ENCODE assay signal across 30 mouse cellular contexts in genomic region chr9:21022726-21023125, GRCm38 (mm10). TPM values are rescaled to one million over a fixed set of nuclear protein-coding genes. Genes with fewer than 3 reads are reported as not detected.
A peak's percentile ranks its signal among the peaks of the same experiment; 100 is the strongest.
DNase-seq lines count a peak whose midpoint lies in the region; ATAC-seq and TF ChIP-seq lines count a peak whose summit lies in the region.
"Had no signal": no experiment of that assay in that cellular context is flagged by ENCODE, and none has a peak within 500 bp of the region (broad histone marks: within the 10 kb centered on the region; RNA-seq: fewer than 3 reads in every experiment).

No protein-coding gene starts in this region.

- no peak for DNase-seq in heart, adult 2 months
- no peak for DNase-seq in liver, adult 2 months (ENCODE audit: extremely low read depth, low read depth, low spot score)
- DNase-seq in liver = no peak
- no peak for DNase-seq in lung, postnatal 14 days
- no peak for DNase-seq in right cerebral cortex, postnatal 25 days
- DNase-seq: adrenal gland, postnatal 25 days; cerebellum, adult 18-20 months; cerebellum, postnatal 10 days; gastrocnemius, adult 2 months; gastrocnemius, postnatal 36 days; heart, adult 18-20 months; kidney, adult 11 months; layer of hippocampus, postnatal 36 days; left cerebral cortex, postnatal 4 days had no signal

- no peaks in the 10 kb centered on the region for H3K9me3 ChIP-seq in heart, embryonic 12.5 days (replicated peaks)
- H3K9me3 ChIP-seq in lung, embryonic 16.5 days (ENCODE audit: control insufficient read depth, low read length) = no peaks in the 10 kb centered on the region
- no peaks in the 10 kb centered on the region for H3K9me3 ChIP-seq in E14TG2a.4 (ENCODE audit: low read length)
- H3K9me3 ChIP-seq: embryonic facial prominence, embryonic 13.5 days; forebrain, embryonic 10.5 days; forebrain, embryonic 15.5 days; hindbrain, embryonic 12.5 days; kidney, embryonic 15.5 days; midbrain, embryonic 10.5 days had no signal

- H3K27me3 ChIP-seq in heart, adult 2 months (ENCODE audit: control insufficient read depth, insufficient read depth, low read length) = no peaks in the 10 kb centered on the region
- H3K27me3 ChIP-seq in heart, embryonic 12.5 days (replicated peaks) = peaks cover 45% of the 10 kb centered on the region
- H3K27me3 ChIP-seq in liver, adult 2 months (ENCODE audit: control insufficient read depth, insufficient read depth, low read length) = no peaks in the 10 kb centered on the region
- H3K27me3 ChIP-seq in lung, embryonic 16.5 days (ENCODE audit: control insufficient read depth, insufficient read depth, low read depth, low read length) = no peaks in the 10 kb centered on the region
- no peaks in the 10 kb centered on the region for H3K27me3 ChIP-seq in E14TG2a.4 (ENCODE audit: insufficient read depth, low read length)

- H3K4me3 ChIP-seq in heart, adult 2 months = no peak overlapping the region
- H3K4me3 ChIP-seq in heart, embryonic 12.5 days = no peak overlapping the region
- no peak overlapping the region for H3K4me3 ChIP-seq in liver, adult 2 months (ENCODE audit: insufficient read depth, low read depth, low read length)
- no peak overlapping the region for H3K4me3 ChIP-seq in lung, embryonic 16.5 days (ENCODE audit: low read length)
- H3K4me3 ChIP-seq in E14TG2a.4 (replicated peaks; ENCODE audit: low read length) = 0 out of 2 replicates have a peak overlapping the region, but pooled peaks have one; percentile 7
- H3K4me3 ChIP-seq: embryonic facial prominence, embryonic 13.5 days; forebrain, embryonic 10.5 days; forebrain, embryonic 15.5 days; gastrocnemius, adult 2 months; hindbrain, embryonic 12.5 days; kidney, embryonic 15.5 days; midbrain, embryonic 10.5 days had no signal

- H3K4me1 ChIP-seq in heart, adult 2 months (ENCODE audit: control insufficient read depth, insufficient read depth, low read length) = no peaks in the 10 kb centered on the region; the same call in 1 of the 2 replicates
- 0 out of 2 replicates have a peak, but pooled peaks cover 4% of the 10 kb centered on the region for H3K4me1 ChIP-seq in heart, embryonic 12.5 days (replicated peaks)
- H3K4me1 ChIP-seq in liver, adult 2 months (ENCODE audit: control insufficient read depth, insufficient read depth, low read length) = no peaks in the 10 kb centered on the region
- H3K4me1 ChIP-seq in lung, embryonic 16.5 days (replicated peaks; ENCODE audit: control insufficient read depth, insufficient read depth, low read length) = peaks cover 10% of the 10 kb centered on the region
- H3K4me1 ChIP-seq in E14TG2a.4 (replicated peaks; ENCODE audit: low read depth, low read length) = peaks cover 96% of the 10 kb centered on the region
- H3K4me1 ChIP-seq: forebrain, embryonic 15.5 days; kidney, embryonic 15.5 days had no signal

- H3K79me2 ChIP-seq in heart, adult 2 months (replicated peaks; ENCODE audit: control insufficient read depth, insufficient read depth, low read length) = no peaks in the 10 kb centered on the region
- H3K79me2 ChIP-seq in liver, adult 2 months (ENCODE audit: control insufficient read depth, insufficient read depth, low read length) = no peaks in the 10 kb centered on the region

- no peak for TF ChIP-seq POLR2A in heart, adult 2 months (IDR thresholded peaks at IDR 0.05; ENCODE audit: insufficient read depth, low read depth, low read length)
- TF ChIP-seq POLR2A in liver, adult 2 months (IDR thresholded peaks at IDR 0.05; ENCODE audit: extremely low read depth, insufficient read depth, low read length) = no peak

- TF ChIP-seq EP300 in heart, adult 2 months (IDR thresholded peaks at IDR 0.05; ENCODE audit: insufficient read depth, low read depth, low read length) = no peak

- H3K9ac ChIP-seq in heart, adult 2 months (ENCODE audit: low read depth, low read length) = no peak overlapping the region
- H3K9ac ChIP-seq in heart, embryonic 12.5 days = no peak overlapping the region
- no peak overlapping the region for H3K9ac ChIP-seq in liver, adult 2 months (ENCODE audit: low read depth, low read length)
- no peak overlapping the region for H3K9ac ChIP-seq in lung, embryonic 16.5 days (ENCODE audit: low read length)
- H3K9ac ChIP-seq: embryonic facial prominence, embryonic 13.5 days; forebrain, embryonic 15.5 days; hindbrain, embryonic 12.5 days; kidney, embryonic 15.5 days had no signal

- intact Hi-C loops in heart, adult 2 months (cut with DNase I) = no loop called here

- peak; percentile 26; the same call in 1 of the 2 replicates for TF ChIP-seq CTCF in heart, adult 2 months (IDR thresholded peaks at IDR 0.05)
- TF ChIP-seq CTCF in liver, adult 2 months (IDR thresholded peaks at IDR 0.05; ENCODE audit: low read depth, low read length) = peak; percentile 11; the same call in 1 of the 2 replicates
- no peak for TF ChIP-seq CTCF in E14TG2a.4 (conservative IDR thresholded peaks at IDR 0.05; ENCODE audit: low read length)

- H3K4me2 ChIP-seq in heart, embryonic 12.5 days = no peak overlapping the region
- H3K4me2 ChIP-seq in lung, embryonic 16.5 days (ENCODE audit: low read depth, low read length) = no peak overlapping the region
- H3K4me2 ChIP-seq: embryonic facial prominence, embryonic 13.5 days; forebrain, embryonic 15.5 days; hindbrain, embryonic 12.5 days; kidney, embryonic 15.5 days had no signal

- ATAC-seq in heart, embryonic 12.5 days (ENCODE audit: insufficient number of reproducible peaks, low FRiP score) = no peak
- no peak for ATAC-seq in lung, embryonic 16.5 days (ENCODE audit: low read depth)
- ATAC-seq: forebrain, embryonic 15.5 days had no signal

- H3K27ac ChIP-seq in heart, adult 2 months = no peak overlapping the region
- H3K27ac ChIP-seq in heart, embryonic 12.5 days (ENCODE audit: poor library complexity, severe bottlenecking) = no peak overlapping the region
- no peak overlapping the region for H3K27ac ChIP-seq in liver, adult 2 months (replicated peaks; ENCODE audit: insufficient read depth, low read depth, low read length)
- H3K27ac ChIP-seq in lung, embryonic 16.5 days (ENCODE audit: low read length) = peak overlapping the region; percentile 89
- H3K27ac ChIP-seq: embryonic facial prominence, embryonic 13.5 days; forebrain, embryonic 10.5 days; forebrain, embryonic 15.5 days; gastrocnemius, adult 2 months; hindbrain, embryonic 12.5 days; kidney, embryonic 15.5 days; midbrain, embryonic 10.5 days had no signal

- no peaks in the 10 kb centered on the region for H3K36me3 ChIP-seq in heart, adult 2 months (ENCODE audit: control insufficient read depth, insufficient read depth, low read length)
- H3K36me3 ChIP-seq in heart, embryonic 12.5 days = no peaks in the 10 kb centered on the region; the same call in 1 of the 2 replicates
- H3K36me3 ChIP-seq in liver, adult 2 months (ENCODE audit: control insufficient read depth, insufficient read depth, low read length) = peaks cover 14% of the 10 kb centered on the region
- 0 out of 2 replicates have a peak, but pooled peaks cover 2% of the 10 kb centered on the region for H3K36me3 ChIP-seq in lung, embryonic 16.5 days (ENCODE audit: control insufficient read depth, insufficient read depth, low read length)
- peaks cover 96% of the 10 kb centered on the region for H3K36me3 ChIP-seq in E14TG2a.4 (ENCODE audit: insufficient read depth, low read length)
- H3K36me3 ChIP-seq: embryonic facial prominence, embryonic 13.5 days; forebrain, embryonic 10.5 days; forebrain, embryonic 15.5 days; hindbrain, embryonic 12.5 days; kidney, embryonic 15.5 days; midbrain, embryonic 10.5 days had no signal

- WGBS in heart, adult 2 months = 73% methylated on average over 1 of the region's 1 CpGs
- whole genome bisulfite sequencing in heart, embryonic 12.5 days = 69% methylated on average over 1 of the region's 1 CpGs
- WGBS in liver, adult 2 months = 80% methylated on average over 1 of the region's 1 CpGs
- WGBS in lung, embryonic 16.5 days = 81% methylated on average over 1 of the region's 1 CpGs

RNA-seq across cellular contexts. Expression of gene Icam4, which starts 6.4 kb away (rescaled TPM):
- total RNA-seq in heart, adult 2 months (2021) = 1 to 10 TPM in 1 of 2 experiments, under 1 TPM in 1; 0.84 to 1.0 TPM
- 0.70 and 1.4 TPM in 2 replicates for polyA plus RNA-seq in heart, adult 2 months (2012; rRNA removed)
- polyA plus RNA-seq in heart, embryonic 12.5 days (2016; fragmentation: Nextera tagmentation; extraction: Ambion mirVana) = 5.6 and 8.1 TPM in 2 replicates
- total RNA-seq in liver, adult 2 months (2014; rRNA removed) = 0.28 TPM in 1 of 2 replicates, not detected in the other
- polyA plus RNA-seq in liver, adult 2 months (2012; rRNA removed) = 0.62 and 0.81 TPM in 2 replicates
- polyA plus RNA-seq in lung, embryonic 16.5 days (2015; fragmentation: Nextera tagmentation; extraction: Ambion mirVana) = 2.2 and 4.2 TPM in 2 replicates
- total RNA-seq: left cerebral cortex, postnatal 4 days had no signal

RNA-seq across cellular contexts. Expression of gene Icam1, which starts 6.9 kb away (rescaled TPM):
- total RNA-seq in heart, adult 2 months (2021) = 1 to 10 TPM; 7.6 to 9.2 TPM
- 12.4 and 15.3 TPM in 2 replicates for polyA plus RNA-seq in heart, adult 2 months (2012; rRNA removed)
- polyA plus RNA-seq in heart, embryonic 12.5 days (2016; fragmentation: Nextera tagmentation; extraction: Ambion mirVana) = 8.9 and 9.3 TPM in 2 replicates
- 8.6 and 9.6 TPM in 2 replicates for total RNA-seq in liver, adult 2 months (2014; rRNA removed)
- polyA plus RNA-seq in liver, adult 2 months (2012; rRNA removed) = 5.8 and 11.6 TPM in 2 replicates
- polyA plus RNA-seq in lung, embryonic 16.5 days (2015; fragmentation: Nextera tagmentation; extraction: Ambion mirVana) = 76.2 and 93.0 TPM in 2 replicates

RNA-seq across cellular contexts. Expression of gene Icam5, which starts 9.1 kb away (rescaled TPM):
- total RNA-seq in heart, adult 2 months (2021) = not detected
- polyA plus RNA-seq in heart, adult 2 months (2012; rRNA removed) = 0.06 and 0.08 TPM in 2 replicates
- polyA plus RNA-seq in heart, embryonic 12.5 days (2016; fragmentation: Nextera tagmentation; extraction: Ambion mirVana) = not detected in 2 replicates
- 0.07 TPM in 1 of 2 replicates, not detected in the other for total RNA-seq in liver, adult 2 months (2014; rRNA removed)
- 0.02 and 0.09 TPM in 2 replicates for polyA plus RNA-seq in liver, adult 2 months (2012; rRNA removed)
- 0.24 and 0.33 TPM in 2 replicates for polyA plus RNA-seq in lung, embryonic 16.5 days (2015; fragmentation: Nextera tagmentation; extraction: Ambion mirVana)
- total RNA-seq: common myeloid progenitor, adult 5-6 weeks; gastrocnemius, adult 2 months; gastrocnemius, postnatal 36 days; heart, adult 18-20 months; heart, postnatal 25 days; monocyte, adult 5-6 weeks had no signal
- polyA plus RNA-seq: heart, embryonic 14.5 days; midbrain, embryonic 10.5 days; stomach, embryonic 14.5 days had no signal

RNA-seq across cellular contexts. Expression of gene Mrpl4, which starts 20.2 kb away (rescaled TPM):
- 100 to 1,000 TPM; 124 to 130 TPM for total RNA-seq in heart, adult 2 months (2021)
- polyA plus RNA-seq in heart, adult 2 months (2012; rRNA removed) = 173 and 226 TPM in 2 replicates
- 123 and 126 TPM in 2 replicates for polyA plus RNA-seq in heart, embryonic 12.5 days (2016; fragmentation: Nextera tagmentation; extraction: Ambion mirVana)
- total RNA-seq in liver, adult 2 months (2014; rRNA removed) = 16.0 and 21.9 TPM in 2 replicates
- polyA plus RNA-seq in liver, adult 2 months (2012; rRNA removed) = 72.4 and 79.8 TPM in 2 replicates
- polyA plus RNA-seq in lung, embryonic 16.5 days (2015; fragmentation: Nextera tagmentation; extraction: Ambion mirVana) = 156 TPM in 2 replicates

RNA-seq across cellular contexts. Expression of gene Zglp1, which starts 44.2 kb away (rescaled TPM):
- total RNA-seq in heart, adult 2 months (2021) = not detected
- polyA plus RNA-seq in heart, adult 2 months (2012; rRNA removed) = not detected in 2 replicates
- 1.0 and 1.1 TPM in 2 replicates for polyA plus RNA-seq in heart, embryonic 12.5 days (2016; fragmentation: Nextera tagmentation; extraction: Ambion mirVana)
- not detected in 2 replicates for total RNA-seq in liver, adult 2 months (2014; rRNA removed)
- 0.39 TPM in 1 of 2 replicates, not detected in the other for polyA plus RNA-seq in liver, adult 2 months (2012; rRNA removed)
- polyA plus RNA-seq in lung, embryonic 16.5 days (2015; fragmentation: Nextera tagmentation; extraction: Ambion mirVana) = 1.1 and 1.2 TPM in 2 replicates
- total RNA-seq: adrenal gland, adult 18-20 months; adrenal gland, postnatal 25 days; common myeloid progenitor, adult 5-6 weeks; gastrocnemius, adult 2 months; gastrocnemius, postnatal 36 days; heart, adult 18-20 months; heart, postnatal 25 days; layer of hippocampus, postnatal 36 days; left cerebral cortex, postnatal 4 days; monocyte, adult 5-6 weeks had no signal
- polyA plus RNA-seq: embryonic facial prominence, embryonic 13.5 days; frontal cortex, adult 2 months; hindbrain, embryonic 12.5 days had no signal
